Mouse (Mus musculus) adrenal gland, postnatal 4 days (tissue): ENCODE results near the gene Lrrc7. TPM values are rescaled to one million over a fixed set of nuclear protein-coding genes. Genes with fewer than 3 reads are reported as not detected.
"Not testable (repeated sequence)": the region's sequence is repeated elsewhere in the genome, so short reads cannot be mapped to it uniquely, and the experiment has no call there.

ENCODE experiments used
- DNase-seq, 2 experiments: peaks; one replicate each; pipeline ENCODE4 v3.0.0; 2021 to 2022; ENCODE audit warnings: low spot score in 2 of 2, mixed read lengths in 2 of 2
- total RNA-seq, 2 experiments: library from RNA; stranded (reverse); gene quantifications; 2 replicates each; pipeline ENCODE4 v1.2.3; 2021

Lrrc7 gene
- total RNA-seq, 2 experiments from 2014 or later: 0.99 to 1.5 TPM

GRCm38 (mm10) chr3:158174880-158175735 is 386.9 kb downstream of the Lrrc7 start:
- DNase-seq: no peak

GRCm38 (mm10) chr3:158169180-158169579 is 392.8 kb downstream of the Lrrc7 start:
- DNase-seq: no peak

GRCm38 (mm10) chr3:158168454-158168853 is 393.6 kb downstream of the Lrrc7 start:
- no peak for DNase-seq

GRCm38 (mm10) chr3:158165004-158165403 is 397.0 kb downstream of the Lrrc7 start:
- no peak for DNase-seq

- DNase-seq: no peak
These were observed 397.6 kb downstream of the Lrrc7 start for GRCm38 (mm10) chr3:158164452-158164851.

- no peak for DNase-seq
These were observed 398.9 kb downstream of the Lrrc7 start for GRCm38 (mm10) chr3:158163127-158163526.

GRCm38 (mm10) chr3:158161924-158162490 is 400.0 kb downstream of the Lrrc7 start:
- no peak for DNase-seq

- DNase-seq: no peak
These were observed 406.3 kb downstream of the Lrrc7 start for GRCm38 (mm10) chr3:158155515-158156286.

- no peak for DNase-seq
These were observed 407.9 kb downstream of the Lrrc7 start for GRCm38 (mm10) chr3:158154134-158154533.

GRCm38 (mm10) chr3:158148998-158149397 is 413.0 kb downstream of the Lrrc7 start:
- no peak for DNase-seq

- no peak for DNase-seq
These were observed 421.4 kb downstream of the Lrrc7 start for GRCm38 (mm10) chr3:158140629-158141028.

- no peak for DNase-seq
These were observed 424.2 kb downstream of the Lrrc7 start for GRCm38 (mm10) chr3:158137796-158138195.

- no peak for DNase-seq
These were observed 430.3 kb downstream of the Lrrc7 start for GRCm38 (mm10) chr3:158131672-158132071.

GRCm38 (mm10) chr3:158131233-158131632 is 430.8 kb downstream of the Lrrc7 start:
- no peak for DNase-seq

- no peak for DNase-seq
These were observed 439.1 kb downstream of the Lrrc7 start for GRCm38 (mm10) chr3:158122899-158123298.

GRCm38 (mm10) chr3:158105260-158105659 is 456.8 kb downstream of the Lrrc7 start:
- DNase-seq: no peak

GRCm38 (mm10) chr3:158103467-158103866 is 458.6 kb downstream of the Lrrc7 start:
- DNase-seq: no peak

- DNase-seq: not testable (repeated sequence)
These were observed 459.5 kb downstream of the Lrrc7 start for GRCm38 (mm10) chr3:158102530-158102929.

GRCm38 (mm10) chr3:158102043-158102442 is 460.0 kb downstream of the Lrrc7 start:
- not testable (repeated sequence) for DNase-seq

GRCm38 (mm10) chr3:158093919-158094318 is 468.1 kb downstream of the Lrrc7 start:
- DNase-seq: no peak

GRCm38 (mm10) chr3:158091601-158092000 is 470.4 kb downstream of the Lrrc7 start:
- DNase-seq: no peak

GRCm38 (mm10) chr3:158077828-158078227 is 484.2 kb downstream of the Lrrc7 start:
- no peak for DNase-seq
